Mouse (Mus musculus) testis, adult 2 months (tissue): ENCODE results near the gene Ly6g6e.

Source experiments
- CTCF ChIP-seq: fragments of 200-500 bp; IDR thresholded peaks from 2 replicates; pipeline ENCODE4 v1.5.1; 2012; ENCODE audit warnings: low read depth, mild to moderate bottlenecking, inconsistent platforms, low read length, moderate library complexity; ENCODE audit not compliant: control insufficient read depth, insufficient read depth, insufficient replicate concordance
- POLR2A ChIP-seq: fragments of 200-500 bp; IDR thresholded peaks from 2 replicates; pipeline ENCODE4 v1.6.1; 2012; ENCODE audit warnings: low read depth, mild to moderate bottlenecking, inconsistent platforms, low read length, moderate library complexity; ENCODE audit not compliant: control insufficient read depth

DNA sequence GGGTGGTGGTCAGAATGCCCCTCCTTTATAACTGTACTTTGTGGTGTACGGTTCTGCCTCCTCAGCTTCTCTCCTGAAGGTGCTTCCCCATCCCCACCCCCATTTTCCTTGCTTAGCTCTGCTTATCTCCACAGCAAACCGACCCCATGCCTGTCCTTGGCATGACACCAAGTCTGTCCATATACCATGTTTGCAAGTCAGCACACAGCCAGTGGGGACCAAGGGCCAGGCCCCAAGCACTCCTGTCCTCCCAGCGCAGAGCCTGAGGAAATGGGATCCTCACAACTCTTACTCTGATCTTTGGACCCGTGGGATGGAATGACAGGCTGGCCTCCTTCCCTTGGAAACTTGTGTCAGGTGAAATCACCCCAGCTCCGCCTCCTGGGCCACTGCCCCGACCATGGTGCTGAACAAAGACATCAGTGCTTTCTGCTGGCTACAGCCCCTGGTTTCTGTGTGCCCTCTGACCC lies 26.6 kb downstream of the Ly6g6e start:
- TF ChIP-seq CTCF (no peak), POLR2A (no peak)
